Mouse (Mus musculus): ENCODE results near the gene Mib2. TPM values are rescaled to one million over a fixed set of nuclear protein-coding genes. Genes with fewer than 3 reads are reported as not detected.

The Mib2 gene
- 0.87 TPM for polyA plus RNA-seq (2014; fragmentation: Illumina TruSeq; extraction: RNeasy Lipid Tissue Mini Kit (QIAGEN cat#74804); ENCODE audit: low read depth, low replicate concordance)

GRCm38 (mm10) chr4:155668689-155669597 is at the start of gene Mib2:
Gene Mib2, minus strand, starts transcription at chr4:155669198.

GRCm38 (mm10) chr4:155704721-155705591 is 36.0 kb upstream of the Mib2 start, which contains the start of gene Ssu72:
Gene Ssu72, plus strand, starts transcription at chr4:155704800.

DNA sequence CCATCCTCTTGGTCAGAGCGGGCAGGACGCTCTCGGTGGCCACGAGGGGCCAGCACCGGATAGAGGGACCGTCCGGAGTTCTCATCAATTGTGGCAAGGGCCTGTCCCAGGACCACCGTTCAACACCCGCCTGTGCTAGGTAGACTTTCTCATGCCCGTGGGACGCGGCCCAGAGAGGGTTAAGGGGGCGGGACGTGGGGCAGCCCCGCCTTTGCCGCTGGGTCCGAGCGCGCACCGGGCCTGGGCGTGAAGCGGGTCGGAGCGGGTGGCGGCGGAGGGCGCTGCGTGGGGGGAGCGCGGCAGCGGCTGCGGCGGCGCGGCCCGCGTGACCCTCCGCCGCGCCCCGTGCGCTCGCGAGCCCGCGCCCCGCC is 25.1 kb upstream of the Mib2 start, which contains the start of gene Fndc10:
Gene Fndc10, plus strand, starts transcription at position 232 of the 371 bp plus-strand sequence.

GRCm38 (mm10) chr4:155653086-155653450 is 15.9 kb downstream of the Mib2 start, which contains the start of gene Mmp23:
Gene Mmp23, minus strand, starts transcription at chr4:155653384.

DNA sequence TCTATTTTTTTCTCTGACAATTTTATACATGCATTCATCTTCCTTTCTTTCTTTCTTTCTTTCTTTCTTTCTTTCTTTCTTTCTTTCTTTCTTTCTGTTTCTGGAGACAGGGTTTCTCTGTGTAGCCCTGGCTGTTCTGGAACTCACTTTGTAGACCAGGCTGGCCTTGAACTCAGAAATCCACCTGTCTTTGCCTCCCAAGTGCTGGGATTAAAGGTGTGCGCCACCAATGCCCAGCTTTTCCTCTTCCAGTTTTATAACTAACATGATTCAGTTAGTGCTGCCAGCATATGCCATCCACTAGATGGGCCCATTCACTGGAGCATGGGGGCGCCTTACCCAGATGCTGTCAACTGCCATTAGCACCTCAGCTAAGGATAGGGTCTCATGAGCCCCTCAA is 23.7 kb downstream of the Mib2 start, which contains the start of gene Gm10563:
Gene Gm10563, minus strand, starts transcription at position 101 of the 400 bp plus-strand sequence.

GRCm38 (mm10) chr4:155624338-155625291 is 44.4 kb downstream of the Mib2 start, which contains the start of gene Cdk11b:
Gene Cdk11b, plus strand, starts transcription at chr4:155624854.

Other genes starting within 250 kb of the Mib2 start
- gene Tmem52, start 200.1 kb downstream of the Mib2 start, polyA plus RNA-seq (2014; fragmentation: Illumina TruSeq; extraction: RNeasy Lipid Tissue Mini Kit (QIAGEN cat#74804); ENCODE audit: low read depth, low replicate concordance) = not detected
- 39.2 TPM for gene Gnb1, start 177.8 kb downstream of the Mib2 start, polyA plus RNA-seq (2014; fragmentation: Illumina TruSeq; extraction: RNeasy Lipid Tissue Mini Kit (QIAGEN cat#74804); ENCODE audit: low read depth, low replicate concordance)
- 62.2 TPM for gene Nadk, start 106.8 kb downstream of the Mib2 start, polyA plus RNA-seq (2014; fragmentation: Illumina TruSeq; extraction: RNeasy Lipid Tissue Mini Kit (QIAGEN cat#74804); ENCODE audit: low read depth, low replicate concordance)
- 30.8 TPM for gene Slc35e2, start 67.8 kb downstream of the Mib2 start, polyA plus RNA-seq (2014; fragmentation: Illumina TruSeq; extraction: RNeasy Lipid Tissue Mini Kit (QIAGEN cat#74804); ENCODE audit: low read depth, low replicate concordance)
- gene Cdk11b, start 44.3 kb downstream of the Mib2 start, polyA plus RNA-seq (2014; fragmentation: Illumina TruSeq; extraction: RNeasy Lipid Tissue Mini Kit (QIAGEN cat#74804); ENCODE audit: low read depth, low replicate concordance) = 28.7 TPM
- gene Gm10563, start 23.8 kb downstream of the Mib2 start, polyA plus RNA-seq (2014; fragmentation: Illumina TruSeq; extraction: RNeasy Lipid Tissue Mini Kit (QIAGEN cat#74804); ENCODE audit: low read depth, low replicate concordance) = not detected
- 0.26 TPM for gene Mmp23, start 15.8 kb downstream of the Mib2 start, polyA plus RNA-seq (2014; fragmentation: Illumina TruSeq; extraction: RNeasy Lipid Tissue Mini Kit (QIAGEN cat#74804); ENCODE audit: low read depth, low replicate concordance)
- gene Fndc10, start 25.1 kb upstream of the Mib2 start, polyA plus RNA-seq (2014; fragmentation: Illumina TruSeq; extraction: RNeasy Lipid Tissue Mini Kit (QIAGEN cat#74804); ENCODE audit: low read depth, low replicate concordance) = not detected
- 50.5 TPM for gene Ssu72, start 35.6 kb upstream of the Mib2 start, polyA plus RNA-seq (2014; fragmentation: Illumina TruSeq; extraction: RNeasy Lipid Tissue Mini Kit (QIAGEN cat#74804); ENCODE audit: low read depth, low replicate concordance)
- not detected for gene Tmem240, start 65.6 kb upstream of the Mib2 start, polyA plus RNA-seq (2014; fragmentation: Illumina TruSeq; extraction: RNeasy Lipid Tissue Mini Kit (QIAGEN cat#74804); ENCODE audit: low read depth, low replicate concordance)
- 11.7 TPM for gene Atad3a, start 91.9 kb upstream of the Mib2 start, polyA plus RNA-seq (2014; fragmentation: Illumina TruSeq; extraction: RNeasy Lipid Tissue Mini Kit (QIAGEN cat#74804); ENCODE audit: low read depth, low replicate concordance)
- gene Vwa1, start 105.5 kb upstream of the Mib2 start, polyA plus RNA-seq (2014; fragmentation: Illumina TruSeq; extraction: RNeasy Lipid Tissue Mini Kit (QIAGEN cat#74804); ENCODE audit: low read depth, low replicate concordance) = 0.11 TPM
- 1.9 TPM for gene Tmem88b, start 116.7 kb upstream of the Mib2 start, polyA plus RNA-seq (2014; fragmentation: Illumina TruSeq; extraction: RNeasy Lipid Tissue Mini Kit (QIAGEN cat#74804); ENCODE audit: low read depth, low replicate concordance)
- not detected for gene Ankrd65, start 121.2 kb upstream of the Mib2 start, polyA plus RNA-seq (2014; fragmentation: Illumina TruSeq; extraction: RNeasy Lipid Tissue Mini Kit (QIAGEN cat#74804); ENCODE audit: low read depth, low replicate concordance)
- gene Mrpl20, start 133.7 kb upstream of the Mib2 start, polyA plus RNA-seq (2014; fragmentation: Illumina TruSeq; extraction: RNeasy Lipid Tissue Mini Kit (QIAGEN cat#74804); ENCODE audit: low read depth, low replicate concordance) = 46.8 TPM
- 60.9 TPM for gene Ccnl2, start 143.3 kb upstream of the Mib2 start, polyA plus RNA-seq (2014; fragmentation: Illumina TruSeq; extraction: RNeasy Lipid Tissue Mini Kit (QIAGEN cat#74804); ENCODE audit: low read depth, low replicate concordance)
- gene Aurkaip1, start 162.1 kb upstream of the Mib2 start, polyA plus RNA-seq (2014; fragmentation: Illumina TruSeq; extraction: RNeasy Lipid Tissue Mini Kit (QIAGEN cat#74804); ENCODE audit: low read depth, low replicate concordance) = 7.5 TPM
- 11.4 TPM for gene Mxra8, start 170.5 kb upstream of the Mib2 start, polyA plus RNA-seq (2014; fragmentation: Illumina TruSeq; extraction: RNeasy Lipid Tissue Mini Kit (QIAGEN cat#74804); ENCODE audit: low read depth, low replicate concordance)
- 3.9 TPM for gene Dvl1, start 178.2 kb upstream of the Mib2 start, polyA plus RNA-seq (2014; fragmentation: Illumina TruSeq; extraction: RNeasy Lipid Tissue Mini Kit (QIAGEN cat#74804); ENCODE audit: low read depth, low replicate concordance)
- not detected for gene Tas1r3, start 194.2 kb upstream of the Mib2 start, polyA plus RNA-seq (2014; fragmentation: Illumina TruSeq; extraction: RNeasy Lipid Tissue Mini Kit (QIAGEN cat#74804); ENCODE audit: low read depth, low replicate concordance)
- gene Cptp, start 200.2 kb upstream of the Mib2 start, polyA plus RNA-seq (2014; fragmentation: Illumina TruSeq; extraction: RNeasy Lipid Tissue Mini Kit (QIAGEN cat#74804); ENCODE audit: low read depth, low replicate concordance) = 5.9 TPM
- gene Ints11, start 200.3 kb upstream of the Mib2 start, polyA plus RNA-seq (2014; fragmentation: Illumina TruSeq; extraction: RNeasy Lipid Tissue Mini Kit (QIAGEN cat#74804); ENCODE audit: low read depth, low replicate concordance) = 2.7 TPM
- 2.5 TPM for gene Pusl1, start 222.6 kb upstream of the Mib2 start, polyA plus RNA-seq (2014; fragmentation: Illumina TruSeq; extraction: RNeasy Lipid Tissue Mini Kit (QIAGEN cat#74804); ENCODE audit: low read depth, low replicate concordance)
- gene Acap3, start 222.6 kb upstream of the Mib2 start, polyA plus RNA-seq (2014; fragmentation: Illumina TruSeq; extraction: RNeasy Lipid Tissue Mini Kit (QIAGEN cat#74804); ENCODE audit: low read depth, low replicate concordance) = 0.08 TPM